Mouse (Mus musculus) intestine, embryonic 16.5 days (tissue): ENCODE results near the gene Btbd16. TPM values are rescaled to one million over a fixed set of nuclear protein-coding genes. Genes with fewer than 3 reads are reported as not detected.

Experiments
- ATAC-seq: fragments of 200-750 bp; cut with Nextera tagmentation; 2 replicates; pipeline ENCODE4 v1.8.0; 2017; ENCODE audit warnings: moderate TSS enrichment, moderate library complexity
- H3K27ac ChIP-seq: fragments of 300-500 bp; sonication (generic); 2 replicates; pipeline ENCODE4 v1.5.1; 2014; ENCODE audit warnings: mild to moderate bottlenecking, low read length
- H3K27me3 ChIP-seq: fragments of 300-500 bp; sonication (generic); replicated peaks from 2 replicates; pipeline ENCODE4 v1.6.1; 2014; ENCODE audit warnings: low read length, control low read depth, mixed read lengths; ENCODE audit not compliant: control insufficient read depth, insufficient read depth
- H3K36me3 ChIP-seq: fragments of 300-500 bp; sonication (generic); 2 replicates; pipeline ENCODE4 v1.6.1; 2014; ENCODE audit warnings: low read length, control low read depth; ENCODE audit not compliant: control insufficient read depth, insufficient read depth
- H3K4me1 ChIP-seq: fragments of 300-500 bp; sonication (generic); 2 replicates; pipeline ENCODE4 v1.6.1; 2014; ENCODE audit warnings: low read length, control low read depth, mixed read lengths; ENCODE audit not compliant: control insufficient read depth, insufficient read depth
- H3K4me2 ChIP-seq: fragments of 300-500 bp; sonication (generic); 2 replicates; pipeline ENCODE4 v1.6.1; 2014; ENCODE audit warnings: low read depth, low read length, control low read depth
- H3K4me3 ChIP-seq: fragments of 300-500 bp; sonication (generic); 2 replicates; pipeline ENCODE4 v1.5.1; 2014; ENCODE audit warnings: mild to moderate bottlenecking, low read length
- H3K9ac ChIP-seq: fragments of 300-500 bp; sonication (generic); 2 replicates; pipeline ENCODE4 v1.6.1; 2014; ENCODE audit warnings: low read depth, low read length
- H3K9me3 ChIP-seq: fragments of 300-500 bp; sonication (generic); 2 replicates; pipeline ENCODE4 v1.6.1; 2016; ENCODE audit warnings: low read length, control low read depth; ENCODE audit not compliant: control insufficient read depth
- WGBS: fragments of 180-500 bp; shearing (Covaris S2); extraction: QIAGEN DNeasy Blood & Tissue Kit; methylation state at CpG from one replicate; pipeline ENCODE4 v1.1.7; 2014; 5-methylcytosine and 5-hydroxymethylcytosine counted together
- polyA plus RNA-seq: library from polyadenylated mRNA; unstranded; fragments of >200 nt; fragmentation: Nextera tagmentation; extraction: Ambion mirVana; gene quantifications from 2 replicates; pipeline ENCODE4 v1.2.1, GENCODE M21; 2015

Gene Btbd16
- 0.05 TPM in 1 of 2 replicates, not detected in the other for polyA plus RNA-seq

DNA sequence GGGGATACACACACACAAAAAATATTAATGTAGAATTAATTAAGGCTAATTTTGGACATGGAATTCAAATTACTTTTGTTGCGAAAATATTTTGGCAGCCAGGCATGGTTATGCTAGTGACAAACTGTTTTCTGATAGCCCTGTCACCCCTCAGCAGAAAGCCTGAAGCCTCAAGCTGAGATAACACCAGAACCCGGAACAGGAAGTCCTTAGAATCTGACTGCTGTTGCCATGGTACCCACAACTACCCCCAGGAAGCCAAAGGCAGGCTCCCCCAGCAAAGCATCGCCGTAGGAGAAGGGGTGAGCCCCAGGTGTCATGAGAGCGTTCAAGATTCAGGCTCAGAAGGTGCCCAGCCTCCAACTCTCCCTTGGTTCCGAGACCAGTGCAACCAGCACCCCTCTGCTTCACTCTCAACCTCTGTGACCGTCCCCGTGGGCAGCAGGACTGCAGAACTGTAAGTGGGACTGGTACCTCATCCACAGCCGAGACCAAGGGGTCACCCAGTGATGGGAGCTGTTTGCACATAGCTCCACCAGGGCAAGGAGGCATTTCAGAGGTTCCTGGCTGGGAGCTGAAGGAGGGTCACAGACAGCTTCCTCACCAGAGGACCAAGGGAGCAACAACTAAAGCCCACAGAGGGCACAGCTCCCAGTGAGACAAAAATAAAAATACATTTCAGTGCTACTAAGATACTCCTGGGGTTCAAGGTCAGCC, at the start of gene Btbd16:
TSS of gene Btbd16 (plus strand) at position 156 of the 717 bp plus-strand sequence.
- H3K4me1 ChIP-seq: no peaks in the 10 kb centered on the region
- no peak within 1 kb of the TSS for H3K4me2 ChIP-seq
- no peaks in the 10 kb centered on the region for H3K9me3 ChIP-seq
- no peak within 1 kb of the TSS for H3K27ac ChIP-seq
- no peaks in the 10 kb centered on the region for H3K27me3 ChIP-seq
- WGBS: 58% methylated on average over 9 of the region's 9 CpGs
- no peaks in the 10 kb centered on the region for H3K36me3 ChIP-seq
- no peak within 1 kb of the TSS for H3K4me3 ChIP-seq
- no peak for ATAC-seq
- no peak within 1 kb of the TSS for H3K9ac ChIP-seq

DNA sequence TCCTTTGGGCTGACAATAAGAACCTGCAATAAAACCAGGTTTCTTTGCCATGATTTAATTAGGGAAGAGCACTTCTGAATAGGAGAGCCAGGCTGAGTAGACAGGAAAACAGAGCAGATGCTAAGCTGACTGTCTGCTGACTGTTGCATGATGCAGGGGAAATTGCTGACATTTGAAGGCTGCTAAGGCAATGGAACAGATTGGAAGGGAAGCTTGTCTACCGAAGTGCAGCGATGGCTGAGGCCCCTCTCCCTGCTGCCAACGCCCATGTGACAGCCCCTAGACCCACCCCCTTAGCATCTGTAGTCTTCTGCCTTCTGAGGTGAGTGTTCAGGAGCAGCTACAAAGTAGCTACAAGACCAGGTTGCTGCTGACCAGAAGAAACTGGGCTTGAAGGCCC, 47.7 kb upstream of the Btbd16 start:
- Histone ChIP-seq H3K9me3 (no peaks in the 10 kb centered on the region), H3K36me3 (peaks cover 14% of the 10 kb centered on the region), H3K4me2 (no peak overlapping the region), H3K27ac (peak overlapping the region; percentile 75), H3K27me3 (no peaks in the 10 kb centered on the region), H3K4me3 (no peak overlapping the region), H3K4me1 (peaks cover 22% of the 10 kb centered on the region), H3K9ac (no peak overlapping the region)
- WGBS: 57% methylated on average over 3 of the region's 3 CpGs
- ATAC-seq: no peak

DNA sequence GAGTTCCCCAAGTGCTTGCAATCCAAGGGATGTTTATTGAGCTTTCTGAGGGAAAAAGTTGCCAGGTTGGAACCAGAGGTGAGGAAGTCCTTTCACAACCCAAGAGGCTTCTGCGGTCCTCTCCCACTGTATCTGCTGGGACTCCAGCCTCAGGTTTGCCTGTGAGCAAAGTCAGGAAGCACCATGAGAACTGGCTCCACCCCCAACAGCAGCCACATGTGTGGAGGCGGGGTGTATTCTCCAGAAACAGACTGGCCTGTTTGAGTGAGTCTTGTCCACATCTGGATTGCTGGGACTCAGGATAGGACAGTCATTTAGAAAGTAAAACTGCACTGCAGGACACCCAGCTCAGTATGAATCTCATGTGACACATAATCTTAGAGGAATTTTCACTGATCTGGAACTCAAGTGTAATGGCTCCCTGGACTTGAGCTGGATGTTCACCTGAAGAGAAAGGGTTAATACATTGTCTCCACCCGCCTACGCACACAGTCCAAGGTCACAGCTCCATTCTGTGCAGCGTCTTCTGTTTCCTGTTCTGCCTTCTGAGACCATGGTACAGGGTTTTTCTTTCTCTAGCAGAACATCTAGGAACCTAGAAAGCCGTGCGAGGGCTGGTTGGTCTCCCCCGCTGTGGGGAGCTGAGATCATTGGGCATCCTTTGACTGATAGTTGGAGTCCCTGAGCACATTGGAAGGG, 47.0 kb upstream of the Btbd16 start:
- WGBS: 44% methylated on average over 8 of the region's 8 CpGs
- ATAC-seq: peak; percentile 77
- no peak overlapping the region for H3K9ac ChIP-seq
- H3K4me1 ChIP-seq: peaks cover 22% of the 10 kb centered on the region
- H3K4me3 ChIP-seq: peak overlapping the region; percentile 11; the same call in 1 of the 2 replicates
- H3K4me2 ChIP-seq: peak overlapping the region; percentile 37
- H3K27ac ChIP-seq: peak overlapping the region; percentile 75
- H3K27me3 ChIP-seq: no peaks in the 10 kb centered on the region
- no peaks in the 10 kb centered on the region for H3K9me3 ChIP-seq
- H3K36me3 ChIP-seq: peaks cover 14% of the 10 kb centered on the region

DNA sequence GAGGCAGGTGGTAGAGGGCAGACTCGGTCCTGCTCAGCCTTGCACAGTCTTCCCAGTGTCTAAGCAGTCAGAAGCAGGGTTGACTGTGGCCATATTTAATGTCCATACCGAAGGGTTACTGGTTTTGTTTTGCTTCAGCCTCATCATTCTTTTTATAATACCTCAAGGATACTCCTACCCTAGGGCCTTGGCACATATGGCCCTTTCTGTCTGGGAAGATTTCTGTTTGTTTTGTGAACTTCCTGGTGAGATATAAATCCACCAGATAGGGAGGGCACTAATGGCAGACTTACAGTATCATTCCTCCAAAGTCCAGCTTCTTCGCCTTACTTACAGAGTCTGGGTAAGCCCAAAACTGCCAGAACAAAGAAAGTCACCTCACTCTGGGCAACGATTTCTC, 46.3 kb upstream of the Btbd16 start:
- H3K27me3 ChIP-seq: no peaks in the 10 kb centered on the region
- H3K4me1 ChIP-seq: peaks cover 22% of the 10 kb centered on the region
- peaks cover 14% of the 10 kb centered on the region for H3K36me3 ChIP-seq
- peak overlapping the region; percentile 75 for H3K27ac ChIP-seq
- no peaks in the 10 kb centered on the region for H3K9me3 ChIP-seq
- H3K4me2 ChIP-seq: peak overlapping the region; percentile 37; the same call in 1 of the 2 replicates
- H3K9ac ChIP-seq: no peak overlapping the region
- 68% methylated on average over 4 of the region's 4 CpGs for WGBS
- ATAC-seq: peak; percentile 54
- H3K4me3 ChIP-seq: no peak overlapping the region

DNA sequence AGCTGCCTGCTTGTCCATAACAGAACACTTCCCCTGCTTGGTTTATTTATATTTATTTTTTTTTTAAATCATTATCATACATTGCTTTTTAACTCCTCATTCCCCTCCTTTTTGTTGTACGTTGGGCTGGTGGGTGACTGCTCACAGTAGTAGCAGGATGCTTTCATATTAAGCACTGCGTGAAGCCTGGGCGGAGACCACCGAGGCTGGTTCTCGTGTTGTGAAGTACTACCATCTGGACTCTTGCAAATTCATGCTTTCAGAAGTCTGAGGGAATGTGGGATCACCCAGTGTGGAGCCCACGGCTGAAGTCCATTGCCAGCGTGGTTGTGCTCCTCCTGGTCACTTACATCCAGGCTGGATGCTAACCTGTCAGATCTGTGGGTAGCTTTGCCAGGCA, 42.1 kb upstream of the Btbd16 start:
- no peak overlapping the region for H3K9ac ChIP-seq
- H3K27ac ChIP-seq: no peak overlapping the region
- H3K9me3 ChIP-seq: no peaks in the 10 kb centered on the region
- WGBS: 73% methylated on average over 7 of the region's 7 CpGs
- peaks cover 23% of the 10 kb centered on the region; the same call in 1 of the 2 replicates for H3K36me3 ChIP-seq
- ATAC-seq: no peak
- H3K4me3 ChIP-seq: no peak overlapping the region
- H3K27me3 ChIP-seq: no peaks in the 10 kb centered on the region
- no peak overlapping the region for H3K4me2 ChIP-seq
- H3K4me1 ChIP-seq: peaks cover 10% of the 10 kb centered on the region

DNA sequence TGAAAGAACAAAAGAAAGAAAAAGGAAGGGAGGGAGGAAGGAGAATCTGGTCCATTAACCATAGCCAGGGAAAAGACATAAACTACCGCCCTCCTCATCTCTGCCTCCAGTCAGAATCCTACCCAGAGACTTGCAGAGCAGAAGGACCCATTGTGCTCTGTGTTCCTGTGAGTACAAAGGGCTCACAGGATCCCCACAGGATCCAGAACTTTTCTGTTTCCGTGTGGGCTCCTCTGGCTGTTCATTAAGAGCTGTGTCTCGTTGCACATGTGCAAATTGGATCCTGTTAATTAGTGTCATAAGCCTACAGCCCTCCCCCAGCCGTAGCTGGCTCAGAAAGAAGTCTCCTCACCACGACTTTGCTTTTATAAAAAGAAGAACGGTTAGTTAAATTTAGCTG, 41.0 kb upstream of the Btbd16 start:
- no peaks in the 10 kb centered on the region for H3K9me3 ChIP-seq
- no peak overlapping the region for H3K4me2 ChIP-seq
- no peaks in the 10 kb centered on the region for H3K27me3 ChIP-seq
- H3K9ac ChIP-seq: no peak overlapping the region
- no peak overlapping the region for H3K4me3 ChIP-seq
- H3K36me3 ChIP-seq: peaks cover 23% of the 10 kb centered on the region; the same call in 1 of the 2 replicates
- H3K4me1 ChIP-seq: peaks cover under 1% of the 10 kb centered on the region; the same call in 1 of the 2 replicates
- no peak for ATAC-seq
- H3K27ac ChIP-seq: no peak overlapping the region
- 74% methylated on average over 6 of the region's 6 CpGs for WGBS

DNA sequence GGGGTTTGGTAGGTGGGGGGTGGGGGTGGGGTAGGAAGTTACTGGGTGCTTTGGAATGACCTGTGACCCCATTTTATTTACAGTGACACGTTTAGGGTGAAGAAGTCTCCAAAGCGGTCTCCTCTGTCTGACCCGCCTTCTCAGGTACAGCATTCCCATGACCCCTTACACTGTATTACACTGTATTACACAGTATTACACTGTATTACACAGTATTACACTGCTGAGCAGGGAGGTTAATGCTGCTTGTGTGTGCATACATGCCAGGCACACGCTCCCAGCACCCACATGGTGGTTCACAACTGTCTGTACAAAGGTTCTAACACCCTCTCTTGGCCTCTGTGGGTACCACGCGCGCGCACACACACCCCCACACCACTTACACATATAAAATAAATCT, 40.4 kb upstream of the Btbd16 start:
- ATAC-seq: no peak
- no peaks in the 10 kb centered on the region for H3K27me3 ChIP-seq
- H3K4me3 ChIP-seq: no peak overlapping the region
- H3K4me2 ChIP-seq: no peak overlapping the region
- H3K9ac ChIP-seq: no peak overlapping the region
- H3K27ac ChIP-seq: no peak overlapping the region
- no peaks in the 10 kb centered on the region for H3K4me1 ChIP-seq
- H3K36me3 ChIP-seq: peaks cover 23% of the 10 kb centered on the region; the same call in 1 of the 2 replicates
- no peaks in the 10 kb centered on the region for H3K9me3 ChIP-seq
- 94% methylated on average over 8 of the region's 8 CpGs for whole genome bisulfite sequencing

DNA sequence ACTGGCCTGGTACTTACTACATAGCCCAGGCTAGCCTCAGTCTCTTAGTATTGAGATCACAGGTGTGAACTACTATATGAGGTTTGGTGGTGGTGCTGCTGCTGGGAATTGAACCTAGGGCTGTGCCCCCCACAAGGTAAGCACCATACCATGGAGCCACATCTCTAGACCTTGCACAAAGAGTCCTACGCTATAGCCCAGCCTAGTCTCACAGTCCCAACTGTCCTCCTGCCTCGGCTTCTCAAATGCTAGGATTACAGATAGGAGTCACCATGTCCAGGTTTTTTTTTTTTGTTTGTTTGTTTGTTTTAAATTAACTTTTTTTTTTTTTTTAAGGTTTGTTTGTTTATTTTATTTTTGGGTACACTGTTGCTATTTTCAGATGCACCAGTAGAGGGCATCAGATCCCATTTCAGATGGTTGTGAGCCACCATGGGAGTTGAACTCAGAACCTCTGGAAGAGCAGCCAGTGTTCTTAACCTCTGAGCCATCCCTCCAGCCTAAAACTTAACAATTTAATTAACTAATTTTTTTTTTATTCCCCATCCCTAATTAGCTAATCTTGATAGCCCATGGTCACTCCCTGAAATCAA, 39.6 kb upstream of the Btbd16 start:
- Histone ChIP-seq H3K27ac (no peak overlapping the region), H3K4me2 (no peak overlapping the region), H3K9me3 (no peaks in the 10 kb centered on the region), H3K27me3 (no peaks in the 10 kb centered on the region), H3K9ac (no peak overlapping the region), H3K4me1 (no peaks in the 10 kb centered on the region), H3K36me3 (peaks cover 15% of the 10 kb centered on the region; the same call in 1 of the 2 replicates), H3K4me3 (no peak overlapping the region)
- no peak for ATAC-seq
- WGBS: 92% methylated on average over 2 of the region's 2 CpGs

DNA sequence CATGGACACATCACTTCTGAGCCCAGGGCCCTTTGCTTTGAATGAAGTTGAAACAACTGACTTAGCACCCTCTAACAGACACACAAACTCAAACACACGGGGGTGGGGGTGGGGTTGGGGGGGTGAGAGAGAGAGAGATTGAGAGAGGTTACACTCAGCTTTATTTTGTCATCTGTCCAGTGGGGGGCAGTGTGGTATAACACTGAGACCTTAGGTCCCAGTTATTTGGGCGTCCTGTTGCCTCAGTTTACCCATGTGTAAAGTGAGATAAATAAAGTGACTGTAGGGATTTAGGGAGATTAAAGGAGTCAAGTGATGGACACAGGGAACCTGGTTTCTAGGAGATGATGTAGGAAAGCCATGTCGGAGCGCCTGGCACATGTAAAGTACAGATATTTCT, 32.8 kb upstream of the Btbd16 start:
- Histone ChIP-seq H3K27me3 (no peaks in the 10 kb centered on the region), H3K36me3 (peaks cover 6% of the 10 kb centered on the region), H3K27ac (no peak overlapping the region), H3K4me1 (no peaks in the 10 kb centered on the region), H3K9ac (no peak overlapping the region), H3K9me3 (no peaks in the 10 kb centered on the region), H3K4me3 (no peak overlapping the region), H3K4me2 (no peak overlapping the region)
- WGBS: 83% methylated on average over 4 of the region's 4 CpGs
- ATAC-seq: no peak
